Mouse (Mus musculus): ENCODE measurements at regions not wholly inside any gene's neighbourhood (a gene's known extent, or its start where the extent isn't known, plus 50 kb on each side); places are given as distances from the start of the nearest gene placed in this dataset.
A peak's percentile ranks its signal among the peaks of the same experiment; 100 is the strongest.

DNA sequence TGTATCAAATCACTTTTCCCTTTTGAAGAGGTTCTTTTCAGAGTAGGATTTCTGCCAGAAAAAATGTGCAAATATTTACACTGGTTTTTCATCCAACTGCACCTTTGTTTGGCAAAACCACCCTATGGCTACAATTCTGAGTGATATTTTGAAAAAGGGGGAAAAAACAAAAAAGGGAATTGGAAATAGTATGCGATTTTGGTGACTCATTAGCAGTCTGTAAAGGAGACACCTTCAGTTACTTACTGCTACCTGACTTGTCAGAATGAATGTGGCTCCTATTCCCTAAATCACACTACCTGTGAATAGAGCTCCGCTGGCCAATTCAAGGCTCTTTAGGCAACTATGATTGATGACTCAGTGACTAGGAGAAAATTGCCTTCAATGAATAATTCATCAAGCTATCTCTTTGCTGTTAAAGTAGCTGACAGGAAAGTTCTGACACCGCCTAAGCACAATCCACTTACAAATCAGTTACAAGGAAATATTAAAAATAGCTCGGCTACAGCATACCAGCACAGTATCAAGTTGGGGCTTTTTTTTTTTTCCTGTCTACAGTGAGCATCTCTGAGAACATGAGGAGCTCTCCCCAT lies 560.8 kb downstream of the Gm43517 start:
- DNase-seq (ENCODE audit: low spot score in 2 of 2) = no peak

DNA sequence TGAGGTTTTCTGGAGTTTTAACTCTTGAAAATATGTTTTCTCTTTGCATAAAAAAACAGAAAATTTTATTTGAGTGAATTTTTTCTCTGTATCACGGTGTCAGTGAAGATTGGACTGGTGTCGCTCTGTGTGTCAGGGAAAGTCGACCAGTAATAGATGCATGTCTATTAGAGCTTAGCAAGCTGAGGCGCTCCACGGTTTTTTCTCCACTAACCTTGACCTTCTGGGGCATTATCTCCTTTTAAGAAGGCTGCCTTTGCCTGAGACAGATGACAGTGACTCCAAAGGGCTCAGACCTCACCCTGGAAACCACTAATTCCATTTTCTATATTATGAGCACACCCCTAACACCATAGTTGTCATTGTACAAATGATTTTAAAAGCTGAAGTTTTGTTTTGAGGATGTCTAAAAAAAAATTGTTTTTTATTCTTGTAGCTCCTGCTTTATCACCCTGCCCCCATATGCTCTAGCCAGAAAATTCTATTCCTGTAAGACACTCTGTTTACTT lies 561.8 kb downstream of the Gm43517 start:
- no peak for DNase-seq (ENCODE audit: low spot score in 2 of 2)

DNA sequence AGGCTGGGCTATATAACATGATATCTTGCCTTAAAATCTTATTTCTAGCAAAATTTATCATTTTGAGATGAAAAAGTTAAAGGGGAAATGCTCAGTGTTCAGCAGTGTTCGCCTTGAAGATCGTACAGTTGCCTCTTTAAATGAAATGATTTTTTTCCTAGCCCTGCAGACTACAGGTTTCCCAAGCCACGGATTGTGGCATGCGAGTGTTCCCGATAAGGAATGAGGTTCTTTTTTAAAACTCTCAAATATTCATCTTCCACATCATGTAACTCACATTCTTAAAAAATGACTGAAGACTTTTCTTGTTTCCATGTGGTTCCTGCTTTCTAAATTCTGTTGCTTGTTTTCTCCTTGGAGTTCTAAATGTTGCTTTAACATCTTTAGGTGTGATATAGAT lies 566.0 kb downstream of the Gm43517 start:
- no peak for DNase-seq (ENCODE audit: low spot score in 2 of 2)

DNA sequence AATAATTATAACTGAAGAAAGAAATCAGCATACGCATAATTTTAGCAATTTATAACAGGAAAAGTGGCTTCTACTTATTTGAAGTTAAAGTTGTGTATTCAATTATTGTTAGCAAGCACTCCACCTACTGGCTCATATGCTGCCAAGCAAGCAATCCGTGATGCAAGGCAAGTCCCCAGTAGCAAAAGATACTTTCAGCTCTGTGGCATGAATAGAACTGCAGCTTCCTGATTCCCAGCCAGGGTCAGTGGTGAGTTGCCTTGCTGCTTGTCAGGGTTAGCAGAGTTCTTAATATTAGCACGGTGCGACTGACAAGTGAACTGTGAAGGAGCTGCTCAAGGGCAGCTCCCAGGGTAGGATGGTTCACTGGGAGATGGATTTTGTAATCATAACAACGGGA lies 566.8 kb downstream of the Gm43517 start:
- peak; percentile 51 to 64 for DNase-seq (ENCODE audit: low spot score in 2 of 2)

DNA sequence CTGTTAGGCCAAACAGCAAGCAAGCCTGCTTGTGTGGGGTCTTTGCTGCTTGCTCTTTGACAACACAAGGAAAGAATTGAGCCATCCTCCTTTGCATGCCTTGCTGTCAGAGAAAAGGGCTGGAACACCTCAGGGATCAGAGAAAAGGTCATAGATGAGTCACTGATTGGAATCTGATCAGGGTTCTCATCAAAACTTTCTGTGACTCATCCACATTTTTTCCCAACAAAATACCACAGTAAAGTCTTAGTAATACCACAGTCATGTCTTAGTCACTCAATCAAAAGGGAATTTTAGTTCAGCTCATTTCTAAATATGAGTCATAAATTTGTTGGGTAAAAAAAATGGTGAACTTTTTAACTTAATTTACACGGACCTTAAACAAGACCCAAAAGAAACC lies 583.1 kb downstream of the Gm43517 start:
- no peak for DNase-seq (ENCODE audit: low spot score in 2 of 2)

DNA sequence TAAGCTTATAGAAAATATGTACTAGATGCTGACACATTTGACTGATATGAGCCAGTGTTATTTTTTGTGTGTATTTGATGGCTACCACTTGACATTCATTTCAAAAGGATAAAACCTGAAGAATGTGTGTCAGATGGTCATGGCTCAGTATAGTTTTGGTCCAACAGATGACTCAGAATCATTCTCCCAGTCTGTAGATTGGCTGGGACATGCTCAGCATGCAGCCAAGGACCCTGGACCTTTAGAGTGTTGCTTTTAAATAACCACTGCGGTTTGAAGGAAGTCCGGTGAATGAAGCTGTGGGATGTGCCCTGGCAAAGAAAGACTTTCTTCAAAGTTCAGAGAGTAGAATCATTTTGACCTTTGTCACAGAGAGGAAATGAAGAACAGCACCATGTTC lies 584.6 kb downstream of the Gm43517 start:
- no peak for DNase-seq (ENCODE audit: low spot score in 2 of 2)

DNA sequence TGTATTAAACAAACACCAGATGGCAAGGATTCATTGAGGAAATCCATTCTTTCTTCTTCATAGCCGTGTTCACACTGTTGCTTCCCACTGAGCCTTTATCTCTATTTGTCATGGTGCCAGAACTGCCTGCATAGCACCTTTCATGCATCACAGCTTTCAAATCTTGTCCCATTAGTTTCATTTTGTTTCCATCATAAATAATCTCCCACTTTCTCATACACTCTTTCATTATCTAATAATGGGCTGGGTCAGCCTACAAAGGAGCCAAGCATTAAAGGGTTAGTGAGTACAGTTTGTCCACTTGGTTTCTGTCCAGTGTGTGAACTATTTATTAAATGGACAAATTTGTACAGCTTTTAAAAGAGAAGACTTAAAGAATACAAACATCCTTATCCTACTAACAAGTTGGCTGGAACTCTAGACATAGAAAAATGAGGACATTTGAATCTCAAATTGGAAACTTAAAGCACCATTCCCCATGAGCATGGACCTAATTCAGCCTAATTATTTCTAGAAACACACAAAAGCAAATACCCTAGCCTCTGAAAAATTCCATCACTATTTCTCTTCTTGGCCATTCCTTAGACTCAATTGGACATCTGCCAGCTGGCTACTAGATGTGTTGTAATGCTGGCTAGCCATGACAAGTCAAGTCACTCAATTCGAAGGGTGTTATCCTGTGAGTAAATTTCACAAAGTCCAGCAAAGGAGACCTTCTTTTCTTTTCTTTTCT lies 589.8 kb downstream of the Gm43517 start:
- no peak for DNase-seq (ENCODE audit: low spot score in 2 of 2)

DNA sequence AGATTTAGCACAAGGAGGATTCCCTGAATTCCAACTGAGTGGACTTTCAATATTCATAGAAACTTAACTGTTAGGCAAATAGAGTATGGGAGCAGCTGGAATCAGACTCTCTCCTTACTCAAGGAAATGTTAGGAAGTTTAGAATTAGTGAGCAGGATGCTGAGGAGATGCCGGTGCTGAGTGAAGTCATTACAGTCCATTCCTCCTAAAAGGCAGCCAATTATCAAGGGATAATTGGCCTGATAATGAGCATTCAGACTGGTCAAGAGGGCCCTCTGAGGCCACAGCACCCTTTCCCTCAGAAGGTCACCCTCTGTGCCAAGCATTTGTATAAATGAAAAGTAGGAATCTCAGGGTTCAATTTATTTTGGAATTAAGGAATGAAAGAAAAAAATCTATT lies 590.6 kb downstream of the Gm43517 start:
- no peak for DNase-seq (ENCODE audit: low spot score in 2 of 2)

DNA sequence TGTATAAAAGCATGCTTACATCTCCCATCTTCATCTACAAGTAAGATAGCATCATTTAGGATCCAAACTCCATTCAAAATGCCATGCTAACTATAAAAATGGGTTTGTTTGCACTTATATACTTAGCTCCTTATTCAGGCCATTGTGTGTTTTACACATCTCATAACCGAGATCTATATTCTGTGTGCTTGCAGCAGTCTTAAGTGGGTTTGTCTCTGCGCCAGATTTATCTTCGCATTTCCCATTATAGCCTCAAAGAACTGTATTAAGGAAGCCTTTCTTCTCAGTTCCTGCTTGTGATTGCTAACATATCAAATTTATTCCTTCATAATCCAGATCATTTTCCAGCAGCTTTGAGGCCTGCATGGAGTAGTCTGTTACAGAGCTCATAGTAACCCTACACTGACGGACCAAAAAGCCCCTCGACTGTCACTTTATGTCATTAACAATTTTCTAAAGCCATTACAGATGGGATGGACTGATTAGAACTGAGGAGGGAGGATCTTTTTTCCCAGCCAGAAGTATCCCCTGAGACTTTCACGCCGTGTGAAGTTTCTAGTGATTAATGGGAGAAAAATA lies 607.6 kb downstream of the Gm43517 start:
- DNase-seq (ENCODE audit: low spot score in 2 of 2) = no peak

DNA sequence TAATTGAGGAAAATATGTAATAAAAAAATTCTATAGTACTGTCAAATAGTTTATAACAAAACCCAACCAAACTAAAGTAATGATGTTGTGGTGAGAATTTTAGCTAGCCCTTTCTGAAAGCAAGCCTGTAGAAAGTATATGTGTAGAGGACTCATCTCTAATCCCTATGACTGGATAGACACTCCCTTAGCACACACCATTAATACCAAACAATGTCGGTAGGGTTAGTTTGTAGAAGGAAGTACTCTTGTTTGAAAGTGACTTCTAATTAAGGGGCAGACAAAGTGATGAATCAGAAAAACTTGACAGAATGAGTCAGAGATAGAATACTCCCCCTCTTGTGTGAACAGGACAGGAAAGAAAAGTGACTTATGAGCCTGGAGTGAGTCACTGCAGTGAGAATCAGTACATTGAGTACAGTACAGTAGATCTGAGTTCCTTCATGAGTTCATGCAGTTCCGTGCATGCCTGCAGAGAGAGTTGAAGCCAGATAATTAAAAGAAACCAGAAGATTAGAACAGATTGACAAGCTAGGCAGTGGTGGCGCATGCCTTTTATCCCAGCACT lies 610.0 kb downstream of the Prkd1 start:
- DNase-seq (ENCODE audit: low spot score in 2 of 2) = no peak

DNA sequence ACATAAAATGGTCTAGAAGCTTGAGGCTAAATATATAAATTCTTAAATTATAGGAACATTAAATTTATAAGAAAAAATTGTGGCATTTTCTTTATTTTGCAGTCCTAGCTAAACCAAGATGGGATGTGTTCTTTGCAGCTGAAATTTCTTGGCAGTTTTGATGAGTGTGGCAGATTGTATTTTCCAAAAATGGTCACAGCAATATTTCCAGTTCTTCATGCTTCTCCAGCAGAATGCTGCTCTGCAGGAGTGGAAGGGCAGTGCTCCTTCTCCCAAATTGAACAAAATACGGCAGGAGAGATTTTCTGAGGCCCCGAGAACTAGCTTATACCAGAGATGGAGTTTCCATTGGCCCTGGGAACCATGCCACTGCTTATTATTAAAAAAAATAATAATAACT lies 587.6 kb downstream of the Prkd1 start:
- DNase-seq (ENCODE audit: low spot score in 2 of 2) = no peak

DNA sequence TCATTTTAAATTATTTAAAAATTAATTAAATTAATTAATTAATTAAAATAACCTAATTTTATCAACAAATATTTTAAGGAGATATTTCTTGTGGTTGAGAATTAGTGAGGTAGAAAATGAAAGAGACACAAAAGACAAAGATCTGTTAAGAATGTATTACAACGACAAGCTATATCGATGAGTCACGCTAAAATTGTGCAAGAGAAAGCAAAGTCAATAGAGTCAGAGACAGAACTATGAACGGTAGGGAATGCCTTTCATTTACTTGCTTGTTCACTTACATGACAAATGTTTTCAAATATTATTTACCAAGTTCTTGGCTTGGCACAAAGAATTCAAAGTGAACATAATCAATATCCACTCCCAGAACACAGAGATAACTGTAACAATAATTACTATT lies 582.5 kb downstream of the Prkd1 start:
- no peak for DNase-seq (ENCODE audit: low spot score in 2 of 2)

DNA sequence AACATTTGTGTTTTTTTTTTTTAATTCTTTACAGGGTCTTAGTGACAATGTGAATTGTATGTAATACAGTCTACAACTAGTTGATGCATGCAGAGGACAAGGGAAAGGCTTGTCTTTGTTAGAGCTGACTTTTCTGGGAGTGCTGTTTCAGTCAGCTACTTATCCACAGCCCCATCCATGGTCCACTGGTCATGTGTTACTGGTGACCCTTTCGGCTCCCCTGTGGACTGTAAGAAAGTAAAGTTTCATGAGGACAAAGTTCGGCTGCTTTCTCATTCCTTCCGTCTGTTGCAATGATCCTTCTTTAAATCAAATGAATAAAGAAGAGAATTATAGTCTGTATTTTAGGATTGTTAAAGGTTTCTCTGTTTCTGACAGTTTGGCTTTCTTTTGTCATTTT lies 577.1 kb downstream of the Prkd1 start:
- DNase-seq (ENCODE audit: low spot score in 2 of 2) = no peak

DNA sequence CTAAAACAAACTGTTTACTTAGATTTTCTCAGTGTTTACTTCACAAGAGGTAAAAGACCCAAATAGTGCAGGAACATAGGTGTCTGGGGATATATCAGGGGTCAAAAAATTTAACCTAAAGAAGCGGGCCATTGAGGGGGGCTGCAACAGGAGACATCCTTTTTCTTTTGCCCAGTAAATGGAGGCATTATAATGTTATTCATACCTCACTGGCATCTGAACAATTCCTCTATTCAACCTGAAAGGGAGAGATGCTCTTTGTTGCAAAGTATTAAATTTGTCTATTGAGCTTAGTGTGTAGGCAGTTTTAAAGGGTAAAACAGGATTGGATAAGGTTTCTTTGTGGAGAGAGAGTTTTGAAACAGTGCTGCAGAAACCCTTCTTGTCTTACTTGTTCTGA lies 576.5 kb downstream of the Prkd1 start:
- no peak for DNase-seq (ENCODE audit: low spot score in 2 of 2)

DNA sequence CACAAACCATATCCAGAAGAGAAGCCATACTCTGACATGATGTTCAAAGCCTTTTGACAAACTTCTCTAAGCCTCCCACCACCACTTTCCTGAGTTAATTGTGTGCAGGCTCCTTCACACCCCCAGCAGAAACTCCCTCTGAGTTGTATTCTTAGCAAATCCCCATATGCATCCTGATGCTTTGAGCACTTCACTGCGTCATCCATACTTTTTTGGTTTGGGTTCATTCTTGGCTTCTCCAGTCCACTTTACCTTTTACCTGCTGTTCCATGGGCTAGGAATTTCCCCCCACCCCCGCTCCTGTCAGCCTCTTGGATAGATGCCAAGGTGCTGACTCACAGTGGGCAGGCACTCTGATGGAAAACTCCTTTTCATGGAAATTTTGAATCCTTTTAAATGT lies 575.2 kb downstream of the Prkd1 start:
- peak; percentile 12 to 25 for DNase-seq (ENCODE audit: low spot score in 2 of 2)

DNA sequence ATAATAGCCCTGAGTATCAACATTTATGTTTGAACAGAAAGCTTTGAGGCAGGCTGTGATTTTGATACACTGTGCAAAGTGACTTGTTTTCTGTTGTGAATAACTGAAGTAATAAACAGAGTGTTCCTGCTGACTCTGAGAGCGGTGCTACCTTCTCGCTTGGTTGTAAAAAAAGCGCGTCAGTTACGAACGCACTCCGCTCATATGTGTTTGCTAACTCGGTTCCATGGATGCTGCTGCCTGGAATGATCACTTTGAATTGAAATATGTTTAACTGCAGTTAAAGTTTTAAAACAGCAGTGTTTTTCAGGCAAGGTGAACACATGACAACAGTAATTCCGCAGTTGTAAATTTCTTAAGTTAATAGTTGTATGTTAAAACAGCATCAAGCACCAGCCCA lies 567.7 kb downstream of the Prkd1 start:
- DNase-seq (ENCODE audit: low spot score in 2 of 2) = no peak

DNA sequence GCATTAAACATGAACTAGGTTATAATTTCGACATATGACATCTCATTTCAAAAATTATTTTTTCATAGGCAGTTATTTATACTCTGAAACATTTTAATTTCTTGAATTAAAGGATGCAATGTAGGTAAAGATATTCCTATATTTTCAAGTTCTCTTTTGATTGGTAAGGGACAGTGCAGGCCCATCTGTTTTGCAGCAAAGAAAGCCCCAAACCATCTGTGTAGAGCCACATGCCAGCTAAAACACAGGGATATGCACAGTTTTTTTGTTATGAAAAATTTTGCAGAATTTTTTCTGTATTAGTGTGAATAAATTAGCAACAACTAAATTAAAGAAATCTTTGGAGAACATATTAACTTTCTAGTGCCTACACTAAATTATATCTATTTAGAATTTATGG lies 567.3 kb downstream of the Prkd1 start:
- DNase-seq (ENCODE audit: low spot score in 2 of 2) = no peak

DNA sequence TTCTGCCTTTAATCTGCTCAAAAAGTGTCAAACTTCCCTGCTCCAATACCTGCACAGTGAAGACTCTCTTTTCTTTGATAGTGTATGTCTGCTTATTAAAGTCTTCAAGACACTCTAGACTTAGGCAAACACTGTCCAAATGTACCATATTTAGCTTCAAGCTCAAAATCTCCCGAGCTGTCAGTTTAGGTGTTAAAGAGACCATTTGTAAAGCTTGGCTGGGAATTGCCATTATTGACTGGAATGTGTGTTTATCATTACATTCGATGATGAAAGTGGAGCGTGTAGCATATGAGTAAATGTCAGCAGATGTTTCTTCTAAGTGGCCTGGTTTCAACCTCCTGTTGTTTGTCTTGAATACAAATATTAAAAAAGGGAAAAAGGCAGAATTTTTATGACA lies 564.4 kb downstream of the Prkd1 start:
- no peak for DNase-seq (ENCODE audit: low spot score in 2 of 2)

DNA sequence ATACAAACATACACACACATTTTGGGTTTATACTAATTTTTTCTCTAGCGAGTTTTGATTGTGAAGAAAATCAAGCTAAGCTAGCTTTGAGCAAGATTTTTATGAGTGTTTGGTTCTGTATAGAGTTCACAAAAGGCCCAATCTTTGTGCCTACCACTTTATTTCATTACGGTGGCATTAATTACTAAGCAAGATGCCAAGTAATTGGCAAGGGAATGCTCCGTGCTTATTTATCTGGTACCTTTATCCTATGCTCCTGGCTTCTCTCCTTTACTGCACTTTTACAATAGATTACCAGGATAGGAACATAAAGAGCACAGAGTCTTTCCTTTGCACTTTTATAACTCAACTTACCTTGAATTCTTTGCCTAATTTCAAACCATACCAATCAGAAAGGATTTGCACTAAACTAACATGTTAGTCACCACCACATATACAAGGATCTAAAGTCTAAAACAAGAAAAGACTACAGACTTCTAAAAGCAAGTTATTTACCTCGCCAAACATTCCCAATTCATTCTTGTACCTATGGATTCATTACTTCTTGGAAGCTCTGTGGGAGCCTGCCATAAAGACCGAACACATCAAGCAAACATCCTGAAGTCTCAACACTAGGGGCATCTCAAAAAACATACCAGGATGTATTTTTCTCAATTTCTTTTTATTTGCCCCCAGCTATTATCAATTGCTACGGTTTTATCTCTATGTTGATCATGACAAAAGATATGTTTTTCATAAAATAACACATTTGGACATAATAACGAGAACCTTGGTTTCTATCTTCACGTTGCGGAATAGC lies 537.5 kb downstream of the Prkd1 start:
- no peak for DNase-seq (ENCODE audit: low spot score in 2 of 2)

DNA sequence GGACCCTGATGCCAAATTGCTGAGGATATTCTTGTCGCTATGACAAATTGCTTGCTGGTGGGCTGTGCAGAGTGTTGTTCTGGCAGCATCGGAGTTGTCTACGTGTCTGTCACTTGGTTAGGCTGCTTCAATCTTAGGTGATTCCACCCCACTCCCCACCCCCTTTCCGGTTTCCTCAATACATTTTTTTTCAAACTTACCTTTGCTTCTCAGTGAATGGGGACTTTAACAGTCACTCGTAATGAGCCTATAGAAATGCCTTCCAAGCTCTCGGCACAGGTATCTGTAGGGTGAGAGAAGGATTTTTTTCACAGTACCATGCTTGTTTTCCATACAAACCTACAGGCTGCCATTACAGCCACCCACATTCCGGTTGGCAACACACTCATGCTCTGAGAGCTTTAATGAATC lies 536.8 kb downstream of the Prkd1 start:
- DNase-seq (ENCODE audit: low spot score in 2 of 2) = peak; percentile 25 to 36

DNA sequence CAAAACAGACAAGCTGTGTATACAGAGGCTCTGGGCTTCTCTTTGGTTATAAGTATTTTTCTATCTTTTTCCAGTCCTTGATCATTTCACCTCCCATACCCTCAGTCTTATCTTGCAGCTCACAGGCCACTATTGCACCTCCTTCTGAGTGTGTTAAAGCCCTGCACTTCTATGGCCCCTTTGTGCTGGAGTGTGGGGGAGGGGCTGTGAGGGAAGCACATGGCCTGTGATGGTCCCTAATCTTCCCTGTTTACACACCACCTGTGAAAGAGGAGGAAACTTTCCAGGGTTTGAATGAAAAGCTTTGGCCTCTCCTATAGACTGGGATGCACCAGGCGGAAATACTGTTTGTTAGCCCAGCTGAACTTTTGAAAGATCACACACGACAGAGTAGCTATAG lies 533.0 kb downstream of the Prkd1 start:
- no peak for DNase-seq (ENCODE audit: low spot score in 2 of 2)

DNA sequence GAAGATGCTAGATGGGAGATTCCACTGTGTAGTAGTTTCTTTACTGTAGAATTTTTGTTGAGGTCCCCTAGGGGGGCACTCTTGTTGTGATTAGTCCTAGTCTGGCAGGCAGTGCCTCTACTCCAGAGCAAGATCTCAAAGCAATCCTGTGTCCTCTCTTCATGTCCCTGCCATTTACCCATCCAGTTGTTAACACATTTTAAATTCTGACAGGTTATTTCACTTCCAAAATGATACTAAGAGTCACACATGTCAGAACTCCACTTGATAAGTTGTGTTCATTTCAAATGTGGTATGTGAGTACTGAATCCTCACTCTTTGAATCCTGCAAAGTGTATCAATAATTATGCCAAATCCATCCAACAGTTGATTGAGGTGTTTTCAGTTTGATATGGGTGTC lies 530.6 kb downstream of the Prkd1 start:
- no peak for DNase-seq (ENCODE audit: low spot score in 2 of 2)

Measured in frontal cortex, postnatal 14 days (tissue).